Mouse (Mus musculus): ENCODE results near the gene Ganc. TPM values are rescaled to one million over a fixed set of nuclear protein-coding genes. Genes with fewer than 3 reads are reported as not detected.

The Ganc gene
- polyA plus RNA-seq, 2 experiments, result 4.8 to 5.1 TPM

DNA sequence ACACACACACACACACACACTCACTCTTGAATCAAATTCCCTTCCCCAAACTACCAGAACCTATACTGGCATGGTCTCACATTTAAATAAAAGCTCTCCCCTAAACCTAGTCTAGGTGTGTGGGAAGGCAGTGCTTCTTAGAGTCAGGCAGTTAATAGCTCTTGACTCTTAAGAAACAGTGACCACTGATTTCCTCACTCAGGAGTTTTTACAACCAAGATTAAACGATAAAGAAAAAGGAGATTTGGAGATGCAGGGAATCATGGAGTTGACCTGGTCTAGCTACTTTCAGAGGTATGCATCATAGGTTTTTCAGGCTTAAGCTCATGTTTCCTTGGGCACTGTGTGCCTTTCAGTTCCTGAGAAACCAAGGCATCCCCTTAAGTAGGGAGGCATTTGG, 17.4 kb upstream of the Ganc start:
- WGBS (ENCODE audit: insufficient replicate concordance), result 81% methylated on average over 1 of the region's 1 CpGs
- H3K27me3 ChIP-seq (ENCODE audit: control insufficient read depth, insufficient read depth, low read length), result no peaks in the 10 kb centered on the region

DNA sequence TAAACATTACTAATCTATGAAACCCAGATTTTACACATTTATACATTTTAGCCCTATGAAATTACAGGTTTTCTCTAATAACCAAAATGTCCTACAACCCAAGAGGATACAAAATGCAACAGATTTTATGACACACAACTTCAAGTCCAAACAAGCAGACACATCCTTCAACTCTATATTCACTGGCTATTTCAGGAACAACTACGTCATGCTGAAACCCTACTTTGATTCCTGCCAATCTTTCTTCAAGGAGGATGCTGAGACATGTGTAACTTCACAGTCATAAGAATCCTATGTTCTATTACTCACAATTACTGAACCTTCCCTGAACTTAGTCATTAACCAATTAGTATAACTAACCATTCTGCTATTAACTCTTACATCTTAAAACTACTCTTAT, 16.4 kb upstream of the Ganc start:
- Histone ChIP-seq H3K36me3 (replicated peaks; ENCODE audit: control insufficient read depth, insufficient read depth, low read depth) (peaks cover 31% of the 10 kb centered on the region), H3K27ac (no peak overlapping the region), H3K9ac (replicated peaks) (no peak overlapping the region), H3K9me3 (ENCODE audit: control insufficient read depth, low read length) (no peaks in the 10 kb centered on the region), H3K4me2 (ENCODE audit: low read depth) (no peak overlapping the region), H3K27me3 (ENCODE audit: control insufficient read depth, insufficient read depth, low read length) (no peaks in the 10 kb centered on the region), H3K4me1 (replicated peaks; ENCODE audit: control insufficient read depth in 2 of 2, insufficient read depth in 2 of 2, low read length in 1 of 2) (no peaks in the 10 kb centered on the region), H3K4me3 (ENCODE audit: insufficient read depth in 1 of 2, low read depth in 2 of 2, low read length in 2 of 2) (no peak overlapping the region)
- ATAC-seq (ENCODE audit: insufficient read depth) (no peak), DNase-seq (ENCODE audit: low read depth in 3 of 3, low spot score in 3 of 3) (no peak)
- TF ChIP-seq EP300 (IDR thresholded peaks at IDR 0.05; ENCODE audit: low read depth) (no peak), CTCF (IDR thresholded peaks at IDR 0.05; ENCODE audit: low read depth) (no peak)
- 90% methylated on average over 1 of the region's 1 CpGs for WGBS (ENCODE audit: insufficient replicate concordance)

More for the DNA sequence above, 17.4 kb upstream of the Ganc start:
- Histone ChIP-seq H3K9me3 (ENCODE audit: control insufficient read depth, low read length) (no peaks in the 10 kb centered on the region), H3K36me3 (replicated peaks; ENCODE audit: control insufficient read depth, insufficient read depth, low read depth) (peaks cover 38% of the 10 kb centered on the region), H3K4me1 (replicated peaks; ENCODE audit: control insufficient read depth in 2 of 2, insufficient read depth in 2 of 2, low read length in 1 of 2) (no peaks in the 10 kb centered on the region), H3K27ac (no peak overlapping the region), H3K9ac (replicated peaks) (no peak overlapping the region), H3K4me2 (ENCODE audit: low read depth) (no peak overlapping the region), H3K4me3 (ENCODE audit: insufficient read depth in 1 of 2, low read depth in 2 of 2, low read length in 2 of 2) (no peak overlapping the region)
- DNase-seq (ENCODE audit: low read depth in 3 of 3, low spot score in 3 of 3), result no peak
- ATAC-seq (ENCODE audit: insufficient read depth), result no peak
- TF ChIP-seq EP300 (IDR thresholded peaks at IDR 0.05; ENCODE audit: low read depth) (no peak), CTCF (IDR thresholded peaks at IDR 0.05; ENCODE audit: low read depth) (no peak)

DNA sequence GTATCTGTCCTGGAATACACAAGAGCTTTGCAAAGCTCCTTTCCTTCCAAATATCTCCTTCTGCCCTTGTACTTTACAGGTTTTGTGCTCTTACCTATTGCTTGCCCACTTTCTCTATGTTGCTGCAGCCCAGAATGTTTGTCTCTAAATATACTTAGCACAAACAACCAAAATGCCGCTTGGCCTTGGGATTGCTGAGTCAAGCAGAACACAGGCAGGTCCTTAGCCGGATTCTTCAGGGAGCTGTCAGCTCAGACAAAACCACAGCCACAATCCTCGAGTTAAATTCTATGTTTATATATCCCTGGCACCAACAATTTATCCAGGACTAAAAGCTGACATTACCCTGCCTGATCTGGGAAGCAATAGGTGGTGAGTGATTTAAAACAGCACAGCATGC, 14.3 kb upstream of the Ganc start:
- TF ChIP-seq EP300 (IDR thresholded peaks at IDR 0.05; ENCODE audit: low read depth), result no peak
- no peak for TF ChIP-seq CTCF (IDR thresholded peaks at IDR 0.05; ENCODE audit: low read depth)
- peaks cover 41% of the 10 kb centered on the region for H3K36me3 ChIP-seq (replicated peaks; ENCODE audit: control insufficient read depth, insufficient read depth, low read depth)
- H3K4me2 ChIP-seq (ENCODE audit: low read depth), result no peak overlapping the region
- H3K27me3 ChIP-seq (ENCODE audit: control insufficient read depth, insufficient read depth, low read length), result no peaks in the 10 kb centered on the region
- no peak for ATAC-seq (ENCODE audit: insufficient read depth)
- H3K9me3 ChIP-seq (ENCODE audit: control insufficient read depth, low read length), result no peaks in the 10 kb centered on the region
- 67% methylated on average over 3 of the region's 3 CpGs for WGBS (ENCODE audit: insufficient replicate concordance)
- H3K4me1 ChIP-seq (replicated peaks; ENCODE audit: control insufficient read depth in 2 of 2, insufficient read depth in 2 of 2, low read length in 1 of 2), result no peaks in the 10 kb centered on the region
- no peak overlapping the region for H3K4me3 ChIP-seq (ENCODE audit: insufficient read depth in 1 of 2, low read depth in 2 of 2, low read length in 2 of 2)
- no peak for DNase-seq (ENCODE audit: low read depth in 3 of 3, low spot score in 3 of 3)
- no peak overlapping the region for H3K27ac ChIP-seq
- no peak overlapping the region for H3K9ac ChIP-seq (replicated peaks)

DNA sequence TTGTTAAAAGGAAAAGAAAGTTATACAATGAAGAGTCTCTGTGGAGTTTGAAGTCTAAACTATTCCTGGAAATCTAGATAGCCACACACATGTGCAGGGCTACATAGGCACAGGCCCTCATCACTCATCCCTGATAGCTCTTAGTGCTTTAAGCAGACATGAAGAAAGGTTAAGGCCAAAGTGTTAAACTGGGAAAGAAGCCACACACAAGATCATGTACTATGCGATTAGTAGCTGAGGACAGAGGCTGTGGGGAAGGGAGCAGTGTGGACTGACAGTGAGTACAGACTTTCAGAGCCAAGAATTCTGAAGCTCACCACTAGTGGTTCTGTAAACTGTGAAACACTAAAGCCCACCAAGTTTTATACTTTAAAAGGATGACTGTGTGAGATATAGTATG, 12.8 kb upstream of the Ganc start:
- Histone ChIP-seq H3K4me2 (ENCODE audit: low read depth) (no peak overlapping the region), H3K36me3 (replicated peaks; ENCODE audit: control insufficient read depth, insufficient read depth, low read depth) (peaks cover 41% of the 10 kb centered on the region), H3K4me3 (ENCODE audit: insufficient read depth in 1 of 2, low read depth in 2 of 2, low read length in 2 of 2) (no peak overlapping the region), H3K9ac (replicated peaks) (no peak overlapping the region), H3K9me3 (ENCODE audit: control insufficient read depth, low read length) (no peaks in the 10 kb centered on the region), H3K4me1 (replicated peaks; ENCODE audit: control insufficient read depth in 2 of 2, insufficient read depth in 2 of 2, low read length in 1 of 2) (no peaks in the 10 kb centered on the region), H3K27ac (no peak overlapping the region), H3K27me3 (ENCODE audit: control insufficient read depth, insufficient read depth, low read length) (no peaks in the 10 kb centered on the region)
- DNase-seq (ENCODE audit: low read depth in 3 of 3, low spot score in 3 of 3), result no peak
- ATAC-seq (ENCODE audit: insufficient read depth), result no peak
- 84% methylated on average over 1 of the region's 1 CpGs for WGBS (ENCODE audit: insufficient replicate concordance)
- TF ChIP-seq EP300 (IDR thresholded peaks at IDR 0.05; ENCODE audit: low read depth), result no peak
- no peak for TF ChIP-seq CTCF (IDR thresholded peaks at IDR 0.05; ENCODE audit: low read depth)

DNA sequence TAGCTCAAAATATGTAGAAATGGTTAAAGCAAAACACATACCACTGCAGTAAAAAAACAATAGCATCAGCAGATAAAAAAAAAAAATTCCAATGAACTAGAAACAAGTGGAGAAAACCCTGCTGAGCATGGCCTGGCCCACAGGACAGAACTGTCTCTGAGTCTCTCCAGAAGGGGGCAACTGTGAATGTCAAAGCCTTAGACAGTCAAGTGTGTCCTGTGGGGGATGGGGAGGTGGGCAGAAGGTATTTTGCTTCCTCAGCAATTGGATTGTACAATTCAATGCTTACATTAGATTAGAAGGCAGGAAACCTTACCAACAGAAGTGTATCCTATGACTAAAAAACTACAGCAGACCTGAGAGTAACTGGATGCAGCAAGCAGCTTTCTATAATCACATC, 11.3 kb upstream of the Ganc start:
- H3K4me1 ChIP-seq (replicated peaks; ENCODE audit: control insufficient read depth in 2 of 2, insufficient read depth in 2 of 2, low read length in 1 of 2), result no peaks in the 10 kb centered on the region
- no peak overlapping the region for H3K4me2 ChIP-seq (ENCODE audit: low read depth)
- H3K9ac ChIP-seq (replicated peaks), result no peak overlapping the region
- no peak for ATAC-seq (ENCODE audit: insufficient read depth)
- no peak for TF ChIP-seq EP300 (IDR thresholded peaks at IDR 0.05; ENCODE audit: low read depth)
- TF ChIP-seq CTCF (IDR thresholded peaks at IDR 0.05; ENCODE audit: low read depth), result peak; percentile 11; the same call in 1 of the 2 replicates
- H3K4me3 ChIP-seq (ENCODE audit: insufficient read depth in 1 of 2, low read depth in 2 of 2, low read length in 2 of 2), result no peak overlapping the region
- no peaks in the 10 kb centered on the region for H3K27me3 ChIP-seq (ENCODE audit: control insufficient read depth, insufficient read depth, low read length)
- no peaks in the 10 kb centered on the region for H3K9me3 ChIP-seq (ENCODE audit: control insufficient read depth, low read length)
- no peak for DNase-seq (ENCODE audit: low read depth in 3 of 3, low spot score in 3 of 3)
- H3K27ac ChIP-seq, result no peak overlapping the region
- H3K36me3 ChIP-seq (replicated peaks; ENCODE audit: control insufficient read depth, insufficient read depth, low read depth), result peaks cover 47% of the 10 kb centered on the region
